Mouse (Mus musculus) heart, adult 2 months (tissue): ENCODE data around the gene Ppp2r5d.

Source experiments
- CTCF ChIP-seq: fragments of 200-600 bp; IDR thresholded peaks from 2 replicates; pipeline ENCODE4 v1.8.1; 2022; ENCODE audit warnings: antibody characterized with exemption, mild to moderate bottlenecking, moderate library complexity
- EP300 ChIP-seq: fragments of 200-500 bp; IDR thresholded peaks from 2 replicates; pipeline ENCODE4 v1.6.1; 2011; ENCODE audit warnings: low read depth, low read length, control low read depth; ENCODE audit not compliant: insufficient read depth
- POLR2A ChIP-seq: fragments of 200-500 bp; IDR thresholded peaks from 2 replicates; pipeline ENCODE4 v1.6.1; 2011; ENCODE audit warnings: mild to moderate bottlenecking, low read depth, low read length, control low read depth; ENCODE audit not compliant: insufficient read depth

DNA sequence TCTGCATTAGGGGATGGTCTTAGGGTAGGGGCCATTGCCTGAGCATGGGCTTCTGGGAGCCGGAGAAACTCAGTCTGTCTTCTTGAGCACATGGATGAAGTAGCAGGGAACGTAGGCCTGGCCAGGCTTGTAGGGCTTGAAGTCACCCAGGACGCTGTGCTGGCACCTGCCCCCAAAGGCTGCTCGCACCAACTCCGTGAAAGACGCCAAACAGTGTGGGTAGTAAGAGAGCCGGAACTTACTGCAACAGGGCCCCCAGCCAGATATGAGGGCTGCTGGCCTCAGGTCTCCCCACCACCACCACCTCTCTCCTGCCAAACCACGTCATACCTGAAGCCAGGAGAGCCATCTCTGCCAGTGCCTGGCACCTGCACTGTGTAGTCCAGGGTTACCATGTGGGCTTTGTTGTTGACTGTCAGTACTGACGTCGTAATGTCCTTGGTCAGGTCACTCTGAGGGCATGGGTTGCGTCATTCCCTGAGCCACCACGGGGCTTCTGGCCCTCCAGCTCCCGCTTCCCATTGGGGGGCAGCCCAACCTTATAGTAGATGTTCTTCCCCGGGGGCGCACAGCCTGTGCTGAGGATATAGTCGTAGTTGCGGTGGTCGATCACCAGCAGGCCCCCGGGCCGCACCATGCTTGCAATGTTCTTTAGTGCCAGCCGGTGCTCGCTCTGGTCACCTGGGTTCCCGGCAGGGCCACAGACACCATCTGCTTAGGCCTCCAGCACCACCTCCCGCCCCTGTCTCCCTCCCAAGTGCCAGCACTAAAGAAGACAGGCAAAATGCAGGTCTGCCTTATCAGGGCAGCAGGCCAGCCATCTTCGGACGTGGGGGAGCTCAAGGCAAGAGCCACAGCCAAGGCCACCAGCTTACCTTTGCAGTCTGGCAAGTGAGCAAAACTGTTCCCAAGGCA lies 21.1 kb upstream of the Ppp2r5d start:
- TF ChIP-seq CTCF (no peak), EP300 (no peak), POLR2A (no peak)
